In genomic region chr9:54586199-54587061, GRCm38 (mm10) we compare ENCODE assay signal across 8 mouse cellular contexts. TPM values are rescaled to one million over a fixed set of nuclear protein-coding genes. Genes with fewer than 3 reads are reported as not detected.
DNase-seq lines count a peak whose midpoint lies in the region; ATAC-seq and TF ChIP-seq lines count a peak whose summit lies in the region.

TSS of gene Idh3a (plus strand) at chr9:54586334.

- peak; percentile 99 for ATAC-seq in forebrain, embryonic 13.5 days
- ATAC-seq in liver, postnatal 0 days, result peak; percentile 97
- ATAC-seq in neural tube, embryonic 14.5 days (ENCODE audit: low read depth), result peak; percentile 99

- H3K36me3 ChIP-seq in E14TG2a.4 (ENCODE audit: insufficient read depth, low read length), result peaks cover 36% of the 10 kb centered on the region
- peaks cover 10% of the 10 kb centered on the region for H3K36me3 ChIP-seq in forebrain, embryonic 13.5 days (ENCODE audit: poor library complexity, severe bottlenecking)
- peaks cover 11% of the 10 kb centered on the region for H3K36me3 ChIP-seq in liver, postnatal 0 days (replicated peaks; ENCODE audit: insufficient read depth, low read length)
- H3K36me3 ChIP-seq in neural tube, embryonic 14.5 days (ENCODE audit: control insufficient read depth, insufficient read depth, low read length), result no peaks in the 10 kb centered on the region

- H3K4me3 ChIP-seq in E14TG2a.4 (replicated peaks; ENCODE audit: low read length), result peak within 1 kb of the TSS; percentile 99
- peak within 1 kb of the TSS; percentile 88 for H3K4me3 ChIP-seq in forebrain, embryonic 13.5 days
- H3K4me3 ChIP-seq in liver, postnatal 0 days (ENCODE audit: low read depth, low read length), result peak within 1 kb of the TSS; percentile 88
- peak within 1 kb of the TSS; percentile 97 for H3K4me3 ChIP-seq in neural tube, embryonic 14.5 days (ENCODE audit: low read depth, low read length)

- no peaks in the 10 kb centered on the region for H3K27me3 ChIP-seq in E14TG2a.4 (ENCODE audit: insufficient read depth, low read length)
- no peaks in the 10 kb centered on the region for H3K27me3 ChIP-seq in forebrain, embryonic 13.5 days
- no peaks in the 10 kb centered on the region for H3K27me3 ChIP-seq in liver, postnatal 0 days (ENCODE audit: insufficient read depth, low read length)
- no peaks in the 10 kb centered on the region; the same call in 1 of the 2 replicates for H3K27me3 ChIP-seq in neural tube, embryonic 14.5 days (ENCODE audit: control insufficient read depth, insufficient read depth, low read length)

- intact Hi-C loops in heart, postnatal 10 days (cut with DNase I), result loop anchor here (5.0 kb wide), 1 partner anchor 84 kb away; the partner anchor contains the start of gene Dmxl2

- under 1% methylated on average over 73 of the region's 73 CpGs for WGBS in forebrain, embryonic 13.5 days
- under 1% methylated on average over 73 of the region's 73 CpGs for WGBS in large intestine, adult 2 months
- 1% methylated on average over 72 of the region's 73 CpGs for WGBS in liver, postnatal 0 days (ENCODE audit: insufficient replicate concordance)
- under 1% methylated on average over 73 of the region's 73 CpGs for WGBS in neural tube, embryonic 14.5 days

- DNase-seq in c-Kit-positive CD71-positive TER-119-positive erythroid progenitor cells, embryonic 14.5 days (ENCODE audit: low spot score), result peak; percentile 95
- DNase-seq in heart, postnatal 10 days, result peak; percentile 99
- peak; percentile 66 for DNase-seq in large intestine, adult 2 months (ENCODE audit: low read depth, low spot score)
- DNase-seq in liver, postnatal 0 days, result peak; percentile 99
- peak; percentile 100 for DNase-seq in testis, postnatal 10 days (ENCODE audit: low spot score)

- H3K27ac ChIP-seq in forebrain, embryonic 13.5 days, result no peak within 1 kb of the TSS; the same call in 1 of the 2 replicates
- H3K27ac ChIP-seq in liver, postnatal 0 days (ENCODE audit: low read depth), result peak within 1 kb of the TSS; percentile 84
- peak within 1 kb of the TSS; percentile 60 for H3K27ac ChIP-seq in neural tube, embryonic 14.5 days (ENCODE audit: low read depth, low read length)

- no peaks in the 10 kb centered on the region for H3K9me3 ChIP-seq in E14TG2a.4 (ENCODE audit: low read length)
- H3K9me3 ChIP-seq in forebrain, embryonic 13.5 days (replicated peaks), result no peaks in the 10 kb centered on the region
- H3K9me3 ChIP-seq in liver, postnatal 0 days (ENCODE audit: low read length), result no peaks in the 10 kb centered on the region
- H3K9me3 ChIP-seq in neural tube, embryonic 14.5 days (ENCODE audit: control insufficient read depth, low read length), result no peaks in the 10 kb centered on the region

- H3K9ac ChIP-seq in forebrain, embryonic 13.5 days, result peak within 1 kb of the TSS; percentile 87
- peak within 1 kb of the TSS; percentile 84 for H3K9ac ChIP-seq in liver, postnatal 0 days (replicated peaks)
- peak within 1 kb of the TSS; percentile 87 for H3K9ac ChIP-seq in neural tube, embryonic 14.5 days (replicated peaks; ENCODE audit: low read depth, low read length)

- peak within 1 kb of the TSS; percentile 94 for H3K4me2 ChIP-seq in forebrain, embryonic 13.5 days
- H3K4me2 ChIP-seq in liver, postnatal 0 days (ENCODE audit: low read depth, low read length), result peak within 1 kb of the TSS; percentile 96
- peak within 1 kb of the TSS; percentile 53 for H3K4me2 ChIP-seq in neural tube, embryonic 14.5 days (ENCODE audit: low read depth, low read length)

- no peak for TF ChIP-seq CTCF in E14TG2a.4 (conservative IDR thresholded peaks at IDR 0.05; ENCODE audit: low read length)
- no peak for TF ChIP-seq CTCF in liver, postnatal 0 days (IDR thresholded peaks at IDR 0.05; ENCODE audit: low read depth)

- peaks cover 32% of the 10 kb centered on the region for H3K4me1 ChIP-seq in E14TG2a.4 (replicated peaks; ENCODE audit: low read depth, low read length)
- peaks cover 23% of the 10 kb centered on the region for H3K4me1 ChIP-seq in forebrain, embryonic 13.5 days
- H3K4me1 ChIP-seq in liver, postnatal 0 days (ENCODE audit: insufficient read depth), result peaks cover 21% of the 10 kb centered on the region
- H3K4me1 ChIP-seq in neural tube, embryonic 14.5 days (ENCODE audit: control insufficient read depth, insufficient read depth, low read length), result peaks cover 11% of the 10 kb centered on the region; the same call in 1 of the 2 replicates

- no peak for TF ChIP-seq EP300 in liver, postnatal 0 days (IDR thresholded peaks at IDR 0.05; ENCODE audit: low read depth)

RNA-seq across cellular contexts. Expression of gene Idh3a, which starts in this region (rescaled TPM):
- polyA plus RNA-seq in forebrain, embryonic 13.5 days (2015; fragmentation: Nextera tagmentation; extraction: Ambion mirVana), result 126 and 127 TPM in 2 replicates
- total RNA-seq in heart, postnatal 10 days (2021), result 100 to 1,000 TPM; 529 to 594 TPM
- 64.4 and 72.2 TPM in 2 replicates for polyA plus RNA-seq in large intestine, adult 2 months (2012; rRNA removed)
- 74.6 and 79.2 TPM in 2 replicates for polyA plus RNA-seq in liver, postnatal 0 days (2015; fragmentation: Nextera tagmentation; extraction: Ambion mirVana)
- 165 and 178 TPM in 2 replicates for polyA plus RNA-seq in neural tube, embryonic 14.5 days (2014; fragmentation: Nextera tagmentation; extraction: Ambion mirVana)
